Mouse (Mus musculus): ENCODE data around the gene Commd6. TPM values are rescaled to one million over a fixed set of nuclear protein-coding genes. Genes with fewer than 3 reads are reported as not detected.

The Commd6 gene
- polyA plus RNA-seq, 1 experiment: 34.5 TPM

DNA sequence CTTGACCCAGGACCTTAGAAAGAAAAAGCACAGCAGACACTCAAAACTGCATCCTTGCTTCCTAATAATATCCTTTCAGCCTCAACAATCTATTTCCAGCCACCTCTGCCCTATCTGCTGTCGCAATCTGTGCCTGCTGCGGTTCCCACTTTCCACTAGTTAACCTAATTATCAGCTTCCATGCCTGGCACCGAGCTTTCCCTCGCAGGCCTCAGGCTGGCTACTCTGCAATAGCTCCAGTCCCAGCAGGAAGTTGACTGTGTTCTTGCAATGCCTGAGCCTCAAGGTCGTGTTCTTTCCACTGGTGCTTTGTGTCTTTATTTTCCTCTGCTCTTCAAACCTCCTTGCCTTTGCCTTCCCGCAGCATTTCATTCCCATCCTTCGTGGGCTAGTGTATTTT is 54.4 kb downstream of the Commd6 start:
- Histone ChIP-seq H3K27ac (ENCODE audit: control insufficient read depth, insufficient read depth, low read depth, low read length, poor library complexity) (no peak overlapping the region), H3K4me3 (replicated peaks; ENCODE audit: control insufficient read depth, low read depth, low read length) (no peak overlapping the region), H3K4me1 (ENCODE audit: control insufficient read depth, insufficient read depth, low read length) (no peaks in the 10 kb centered on the region)
- TF ChIP-seq POLR2A (IDR thresholded peaks at IDR 0.05; ENCODE audit: borderline replicate concordance, control insufficient read depth, low read depth, low read length): no peak
- WGBS: 41% methylated on average over 7 of the region's 7 CpGs

Other genes starting within 250 kb of the Commd6 start
- gene Tbc1d4, start 31.5 kb downstream of the Commd6 start, polyA plus RNA-seq (2011; ENCODE audit: insufficient read depth, insufficient read length, low replicate concordance, missing spikeins): 3.0 and 3.4 TPM in 2 replicates
- 15.0 and 24.7 TPM in 2 replicates for gene Uchl3, start 13.3 kb upstream of the Commd6 start, polyA plus RNA-seq (2011; ENCODE audit: insufficient read depth, insufficient read length, low replicate concordance, missing spikeins)
- not detected in 2 replicates for gene Gm9922, start 89.1 kb upstream of the Commd6 start, polyA plus RNA-seq (2011; ENCODE audit: insufficient read depth, insufficient read length, low replicate concordance, missing spikeins)
- 2.7 and 5.1 TPM in 2 replicates for gene Lmo7, start 89.3 kb upstream of the Commd6 start, polyA plus RNA-seq (2011; ENCODE audit: insufficient read depth, insufficient read length, low replicate concordance, missing spikeins)

All from bone marrow, adult 2 months (tissue).